Mouse (Mus musculus) cerebellum, adult 8-10 months (tissue): ENCODE measurements around the gene Fhad1.
A peak's percentile ranks its signal among the peaks of the same experiment; 100 is the strongest.

Experiments
- DNase-seq: peaks from one replicate; pipeline ENCODE4 v3.0.0; 2022

Gene Fhad1

GRCm38 (mm10) chr4:141976163-141976562 is 38.7 kb downstream of the Fhad1 start:
- DNase-seq = peak; percentile 27

GRCm38 (mm10) chr4:141964575-141964974 is 50.3 kb downstream of the Fhad1 start:
- no peak for DNase-seq

GRCm38 (mm10) chr4:141963907-141964306 is 51.0 kb downstream of the Fhad1 start:
- DNase-seq = no peak

- no peak for DNase-seq
Observed at GRCm38 (mm10) chr4:141962811-141963685, 51.8 kb downstream of the Fhad1 start.

GRCm38 (mm10) chr4:141960037-141960436 is 54.8 kb downstream of the Fhad1 start:
- DNase-seq = no peak

GRCm38 (mm10) chr4:141959615-141960014 is 55.3 kb downstream of the Fhad1 start:
- no peak for DNase-seq

- no peak for DNase-seq
Observed at GRCm38 (mm10) chr4:141958614-141959375, 56.1 kb downstream of the Fhad1 start.

GRCm38 (mm10) chr4:141958188-141958587 is 56.7 kb downstream of the Fhad1 start:
- DNase-seq = peak; percentile 67

- DNase-seq = no peak
Observed at GRCm38 (mm10) chr4:141957740-141958139, 57.1 kb downstream of the Fhad1 start.

GRCm38 (mm10) chr4:141956931-141957330 is 58.0 kb downstream of the Fhad1 start:
- DNase-seq = no peak

GRCm38 (mm10) chr4:141954770-141955720 is 59.8 kb downstream of the Fhad1 start:
- no peak for DNase-seq

- no peak for DNase-seq
Observed at GRCm38 (mm10) chr4:141953859-141954258, 61.0 kb downstream of the Fhad1 start.

- DNase-seq = no peak
Observed at GRCm38 (mm10) chr4:141953291-141953690, 61.6 kb downstream of the Fhad1 start.

- DNase-seq = no peak
Observed at GRCm38 (mm10) chr4:141952824-141953223, 62.1 kb downstream of the Fhad1 start.

GRCm38 (mm10) chr4:141952114-141952513 is 62.8 kb downstream of the Fhad1 start:
- no peak for DNase-seq

GRCm38 (mm10) chr4:141949436-141949835 is 65.4 kb downstream of the Fhad1 start:
- DNase-seq = no peak

GRCm38 (mm10) chr4:141948822-141949221 is 66.1 kb downstream of the Fhad1 start:
- no peak for DNase-seq

- no peak for DNase-seq
Observed at GRCm38 (mm10) chr4:141942403-141942802, 72.5 kb downstream of the Fhad1 start.

- no peak for DNase-seq
Observed at GRCm38 (mm10) chr4:141941289-141941688, 73.6 kb downstream of the Fhad1 start.

GRCm38 (mm10) chr4:141938535-141938934 is 76.3 kb downstream of the Fhad1 start:
- DNase-seq = no peak

- DNase-seq = no peak
Observed at GRCm38 (mm10) chr4:141932785-141933574, 81.9 kb downstream of the Fhad1 start.

- DNase-seq = no peak
Observed at GRCm38 (mm10) chr4:141931526-141931925, 83.4 kb downstream of the Fhad1 start.
